In the genomic region with DNA sequence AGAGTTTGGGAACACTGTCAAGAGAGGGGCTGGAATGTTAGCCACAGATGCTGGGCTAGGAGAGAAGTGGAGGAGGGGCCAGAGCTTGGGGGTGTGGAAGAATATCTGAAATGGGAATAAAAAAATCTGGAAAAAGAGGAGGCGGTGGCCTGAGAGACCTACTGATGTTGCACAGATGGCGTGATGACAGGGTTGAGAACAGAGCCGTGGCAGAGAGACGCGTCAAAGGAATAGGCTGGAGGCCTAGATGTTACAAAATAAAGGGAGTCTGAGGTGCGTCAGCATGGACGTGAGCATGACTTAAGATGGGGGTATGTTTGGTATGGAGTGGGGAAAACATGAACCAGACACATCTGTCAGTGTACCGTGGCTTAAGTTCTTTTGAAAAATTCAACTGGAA, we compare ENCODE assay signal across 13 mouse cellular contexts.
DNase-seq lines count a peak whose midpoint lies in the region; ATAC-seq lines count a peak whose summit lies in the region.
"Had no signal": no experiment of that assay in that cellular context is flagged by ENCODE, and none has a peak within 500 bp of the region (broad histone marks: within the 10 kb centered on the region; RNA-seq: fewer than 3 reads in every experiment).

No protein-coding gene starts in this region.

- no peaks in the 10 kb centered on the region for H3K36me3 ChIP-seq in limb, embryonic 11.5 days (ENCODE audit: control insufficient read depth, insufficient read depth, low read length)
- no peaks in the 10 kb centered on the region for H3K36me3 ChIP-seq in limb, embryonic 10.5 days
- H3K36me3 ChIP-seq in heart, embryonic 10.5 days = no peaks in the 10 kb centered on the region; the same call in 1 of the 2 replicates
- H3K36me3 ChIP-seq in stomach, embryonic 15.5 days = no peaks in the 10 kb centered on the region
- H3K36me3 ChIP-seq in forebrain, embryonic 13.5 days (ENCODE audit: poor library complexity, severe bottlenecking) = peaks cover 11% of the 10 kb centered on the region
- H3K36me3 ChIP-seq: limb, embryonic 13.5 days had no signal

- no peaks in the 10 kb centered on the region for H3K9me3 ChIP-seq in limb, embryonic 11.5 days (ENCODE audit: control insufficient read depth, low read length)
- no peaks in the 10 kb centered on the region for H3K9me3 ChIP-seq in limb, embryonic 10.5 days (replicated peaks)
- no peaks in the 10 kb centered on the region for H3K9me3 ChIP-seq in heart, embryonic 10.5 days
- no peaks in the 10 kb centered on the region for H3K9me3 ChIP-seq in stomach, embryonic 15.5 days
- no peaks in the 10 kb centered on the region for H3K9me3 ChIP-seq in forebrain, embryonic 13.5 days (replicated peaks)
- H3K9me3 ChIP-seq: limb, embryonic 13.5 days; midbrain, embryonic 10.5 days had no signal

- no peak overlapping the region for H3K27ac ChIP-seq in limb, embryonic 11.5 days (replicated peaks; ENCODE audit: low read depth, low read length)
- H3K27ac ChIP-seq in limb, embryonic 10.5 days = no peak overlapping the region
- H3K27ac ChIP-seq in heart, embryonic 10.5 days = peak overlapping the region; percentile 56; the same call in 1 of the 2 replicates
- no peak overlapping the region for H3K27ac ChIP-seq in stomach, embryonic 15.5 days
- no peak overlapping the region for H3K27ac ChIP-seq in forebrain, embryonic 13.5 days
- H3K27ac ChIP-seq: layer of hippocampus, adult 2 months; limb, embryonic 13.5 days; midbrain, embryonic 10.5 days had no signal

- 0 out of 2 replicates have a peak, but pooled peaks cover 4% of the 10 kb centered on the region for H3K4me1 ChIP-seq in limb, embryonic 11.5 days (ENCODE audit: control insufficient read depth, insufficient read depth, low read length)
- peaks cover 40% of the 10 kb centered on the region for H3K4me1 ChIP-seq in limb, embryonic 10.5 days
- peaks cover 52% of the 10 kb centered on the region for H3K4me1 ChIP-seq in heart, embryonic 10.5 days
- no peaks in the 10 kb centered on the region for H3K4me1 ChIP-seq in stomach, embryonic 15.5 days
- H3K4me1 ChIP-seq in forebrain, embryonic 13.5 days = peaks cover 18% of the 10 kb centered on the region; the same call in 1 of the 2 replicates

- no peaks in the 10 kb centered on the region for H3K27me3 ChIP-seq in limb, embryonic 11.5 days (ENCODE audit: control insufficient read depth, insufficient read depth, low read length)
- H3K27me3 ChIP-seq in limb, embryonic 10.5 days (ENCODE audit: low read depth, poor library complexity, severe bottlenecking) = no peaks in the 10 kb centered on the region
- H3K27me3 ChIP-seq in heart, embryonic 10.5 days (ENCODE audit: insufficient read depth, poor library complexity, severe bottlenecking) = no peaks in the 10 kb centered on the region
- H3K27me3 ChIP-seq in stomach, embryonic 15.5 days (replicated peaks) = no peaks in the 10 kb centered on the region
- no peaks in the 10 kb centered on the region for H3K27me3 ChIP-seq in forebrain, embryonic 13.5 days
- H3K27me3 ChIP-seq: limb, embryonic 13.5 days had no signal

- H3K9ac ChIP-seq in limb, embryonic 11.5 days (ENCODE audit: low read length) = no peak overlapping the region
- no peak overlapping the region for H3K9ac ChIP-seq in stomach, embryonic 15.5 days
- H3K9ac ChIP-seq in forebrain, embryonic 13.5 days = no peak overlapping the region
- H3K9ac ChIP-seq: forebrain, postnatal 0 days; limb, embryonic 13.5 days had no signal

- WGBS in limb, embryonic 11.5 days = 70% methylated on average over 8 of the region's 8 CpGs
- 74% methylated on average over 8 of the region's 8 CpGs for WGBS in limb, embryonic 10.5 days
- WGBS in heart, embryonic 10.5 days = 22% methylated on average over 8 of the region's 8 CpGs
- WGBS in stomach, embryonic 15.5 days = 58% methylated on average over 8 of the region's 8 CpGs
- 94% methylated on average over 8 of the region's 8 CpGs for WGBS in forebrain, embryonic 13.5 days

- peak; percentile 60; the same call in 1 of the 2 replicates for ATAC-seq in limb, embryonic 11.5 days (ENCODE audit: insufficient number of reproducible peaks, low FRiP score, low TSS enrichment, low read depth)
- ATAC-seq in stomach, embryonic 15.5 days (ENCODE audit: insufficient read depth, low FRiP score, low read depth) = peak; percentile 63
- no peak for ATAC-seq in forebrain, embryonic 13.5 days
- ATAC-seq: forebrain, postnatal 0 days had no signal

- DNase-seq in limb, embryonic 11.5 days (ENCODE audit: low spot score) = no peak
- no peak for DNase-seq in limb, embryonic 10.5 days (ENCODE audit: low spot score)
- DNase-seq in heart, embryonic 10.5 days (ENCODE audit: low spot score) = peak; percentile 90
- DNase-seq in heart, postnatal 36 days = peak; percentile 25 to 44
- no peak for DNase-seq in cerebellum, postnatal 25 days
- DNase-seq: cerebellum, adult 9-10 months; forebrain, postnatal 0 days; thymus, postnatal 25 days had no signal

- H3K4me3 ChIP-seq in limb, embryonic 11.5 days (ENCODE audit: low read depth, low read length) = no peak overlapping the region
- no peak overlapping the region for H3K4me3 ChIP-seq in limb, embryonic 10.5 days
- no peak overlapping the region for H3K4me3 ChIP-seq in heart, embryonic 10.5 days
- no peak overlapping the region for H3K4me3 ChIP-seq in stomach, embryonic 15.5 days (replicated peaks)
- H3K4me3 ChIP-seq in forebrain, embryonic 13.5 days = no peak overlapping the region
- H3K4me3 ChIP-seq: layer of hippocampus, adult 2 months; limb, embryonic 13.5 days; midbrain, embryonic 10.5 days had no signal

- intact Hi-C loops in heart, postnatal 36 days (cut with DNase I) = no loop called here

- no peak overlapping the region for H3K4me2 ChIP-seq in limb, embryonic 11.5 days (ENCODE audit: low read depth, severe bottlenecking)
- H3K4me2 ChIP-seq in stomach, embryonic 15.5 days = no peak overlapping the region
- no peak overlapping the region for H3K4me2 ChIP-seq in forebrain, embryonic 13.5 days
- H3K4me2 ChIP-seq: limb, embryonic 13.5 days had no signal

Comparison
In these comparisons a context has a peak if more than half of its experiments do, and no peak if none do; other contexts are left out.
1. DNase-seq: peak in heart, embryonic 10.5 days (single experiment) and heart, postnatal 36 days (2 of 2); none in limb, embryonic 11.5 days (single experiment), limb, embryonic 10.5 days (single experiment) and cerebellum, postnatal 25 days (0 of 2).